Mouse (Mus musculus) liver, embryonic 13.5 days (tissue): ENCODE measurements at regions not wholly inside any gene's neighbourhood (a gene's known extent, or its start where the extent isn't known, plus 50 kb on each side); places are given as distances from the start of the nearest gene placed in this dataset.
"Not testable (repeated sequence)": the region's sequence is repeated elsewhere in the genome, so short reads cannot be mapped to it uniquely, and the experiment has no call there.

Source experiments
- ATAC-seq: fragments of 200-750 bp; cut with Nextera tagmentation; 2 replicates; pipeline ENCODE4 v1.8.0; 2017; ENCODE audit warnings: low read depth, mild to moderate bottlenecking, moderate number of reproducible peaks, moderate library complexity
- DNase-seq: peaks from one replicate; pipeline ENCODE4 v3.0.0; 2022
- H3K27ac ChIP-seq: fragments of 300-500 bp; sonication (generic); 2 replicates; pipeline ENCODE4 v1.5.1; 2015; ENCODE audit warnings: moderate library complexity, mild to moderate bottlenecking, inconsistent platforms
- H3K27me3 ChIP-seq: fragments of 300-500 bp; sonication (generic); 2 replicates; pipeline ENCODE4 v1.6.1; 2015; ENCODE audit warnings: mild to moderate bottlenecking, inconsistent platforms
- H3K36me3 ChIP-seq: fragments of 300-500 bp; sonication (generic); 2 replicates; pipeline ENCODE4 v1.6.1; 2015; ENCODE audit warnings: mild to moderate bottlenecking, inconsistent platforms
- H3K4me1 ChIP-seq: fragments of 300-500 bp; sonication (generic); replicated peaks from 2 replicates; pipeline ENCODE4 v1.6.1; 2015; ENCODE audit warnings: inconsistent platforms
- H3K4me2 ChIP-seq: fragments of 300-500 bp; sonication (generic); 2 replicates; pipeline ENCODE4 v1.6.1; 2015; ENCODE audit warnings: inconsistent platforms, mild to moderate bottlenecking, moderate library complexity
- H3K4me3 ChIP-seq: fragments of 300-500 bp; sonication (generic); replicated peaks from 2 replicates; pipeline ENCODE4 v1.5.1; 2015; ENCODE audit warnings: mild to moderate bottlenecking, inconsistent platforms
- H3K9ac ChIP-seq: fragments of 300-500 bp; sonication (generic); 2 replicates; pipeline ENCODE4 v1.6.1; 2015; ENCODE audit warnings: mild to moderate bottlenecking, inconsistent platforms
- H3K9me3 ChIP-seq: fragments of 300-500 bp; sonication (generic); replicated peaks from 2 replicates; pipeline ENCODE4 v1.6.1; 2016; ENCODE audit warnings: inconsistent platforms
- WGBS: fragments of 180-500 bp; shearing (Covaris S2); methylation state at CpG from one replicate; pipeline ENCODE4 v1.1.7; 2015; ENCODE audit not compliant: insufficient replicate concordance; 5-methylcytosine and 5-hydroxymethylcytosine counted together

GRCm38 (mm10) chr4:8462414-8462813 is 223.6 kb upstream of the Car8 start:
- not testable (repeated sequence) for H3K36me3 ChIP-seq, H3K27me3 ChIP-seq, DNase-seq, H3K27ac ChIP-seq, ATAC-seq, H3K9ac ChIP-seq, H3K4me1 ChIP-seq, H3K4me2 ChIP-seq, H3K9me3 ChIP-seq, H3K4me3 ChIP-seq
- WGBS: 80% methylated on average over 6 of the region's 6 CpGs

GRCm38 (mm10) chr4:8454346-8454745 is 215.5 kb upstream of the Car8 start:
- DNase-seq (no peak), ATAC-seq (no peak)
- Histone ChIP-seq H3K36me3 (no peaks in the 10 kb centered on the region), H3K9me3 (no peaks in the 10 kb centered on the region), H3K4me1 (no peaks in the 10 kb centered on the region), H3K27ac (no peak overlapping the region), H3K4me2 (no peak overlapping the region), H3K9ac (no peak overlapping the region), H3K27me3 (no peaks in the 10 kb centered on the region), H3K4me3 (no peak overlapping the region)
- WGBS: 61% methylated on average over 2 of the region's 2 CpGs

- H3K4me2 ChIP-seq: no peak overlapping the region
- DNase-seq (no peak), ATAC-seq (no peak)
- WGBS: 26% methylated on average over 2 of the region's 2 CpGs
- H3K27ac ChIP-seq: no peak overlapping the region
- no peak overlapping the region for H3K9ac ChIP-seq
- no peaks in the 10 kb centered on the region for H3K36me3 ChIP-seq
- no peaks in the 10 kb centered on the region for H3K4me1 ChIP-seq
- no peak overlapping the region for H3K4me3 ChIP-seq
- no peaks in the 10 kb centered on the region for H3K27me3 ChIP-seq
- no peaks in the 10 kb centered on the region for H3K9me3 ChIP-seq
Measured at GRCm38 (mm10) chr4:8432393-8432792, 193.6 kb upstream of the Car8 start.

DNA sequence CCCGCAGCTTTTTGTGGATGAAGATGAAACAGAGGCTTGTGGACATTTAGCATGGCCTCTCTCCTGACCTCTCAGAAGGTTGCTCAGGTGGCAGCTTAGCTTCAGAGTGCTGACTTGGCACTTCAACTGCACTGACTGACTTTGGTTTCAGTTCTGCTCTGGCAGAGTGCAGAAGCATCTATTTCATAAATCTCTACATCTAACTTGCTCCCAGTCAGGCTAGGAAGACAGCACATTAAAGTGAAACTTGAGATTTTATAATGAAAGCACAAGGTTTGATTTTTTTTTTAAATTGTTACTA is 192.1 kb upstream of the Car8 start:
- Histone ChIP-seq H3K4me1 (no peaks in the 10 kb centered on the region), H3K4me3 (no peak overlapping the region), H3K9ac (no peak overlapping the region), H3K36me3 (no peaks in the 10 kb centered on the region), H3K4me2 (no peak overlapping the region), H3K9me3 (no peaks in the 10 kb centered on the region), H3K27ac (no peak overlapping the region), H3K27me3 (no peaks in the 10 kb centered on the region)
- DNase-seq (no peak), ATAC-seq (no peak)
- WGBS: 24% methylated on average over 1 of the region's 1 CpGs

GRCm38 (mm10) chr4:8430269-8431031 is 191.6 kb upstream of the Car8 start:
- Histone ChIP-seq H3K9me3 (no peaks in the 10 kb centered on the region), H3K36me3 (no peaks in the 10 kb centered on the region), H3K27ac (no peak overlapping the region), H3K4me3 (no peak overlapping the region), H3K27me3 (no peaks in the 10 kb centered on the region), H3K4me2 (no peak overlapping the region), H3K9ac (no peak overlapping the region), H3K4me1 (no peaks in the 10 kb centered on the region)
- 68% methylated on average over 4 of the region's 4 CpGs for WGBS
- no peak for DNase-seq
- ATAC-seq: no peak

DNA sequence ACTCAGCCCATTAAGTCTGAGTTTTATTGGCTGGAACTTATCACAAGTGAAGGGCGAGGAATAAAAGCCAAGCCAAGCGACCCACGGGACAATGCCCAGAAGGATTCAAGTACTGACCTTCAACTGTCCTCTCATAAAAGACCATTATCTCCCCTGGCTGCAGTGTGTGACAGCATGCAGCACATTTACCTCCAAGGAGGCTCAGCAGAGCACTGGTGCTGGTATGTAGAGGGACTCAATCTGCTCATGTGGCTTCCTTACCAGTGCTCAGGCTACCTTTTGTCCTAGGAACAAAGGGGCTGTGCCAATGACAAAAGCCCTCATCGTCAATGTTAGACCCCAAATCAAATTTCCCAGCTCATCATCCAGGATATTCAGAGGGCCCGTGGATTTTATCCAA is 190.9 kb upstream of the Car8 start:
- no peaks in the 10 kb centered on the region for H3K36me3 ChIP-seq
- H3K4me1 ChIP-seq: no peaks in the 10 kb centered on the region
- no peaks in the 10 kb centered on the region for H3K9me3 ChIP-seq
- H3K4me2 ChIP-seq: no peak overlapping the region
- ATAC-seq: no peak
- H3K27me3 ChIP-seq: no peaks in the 10 kb centered on the region
- WGBS: 50% methylated on average over 5 of the region's 5 CpGs
- DNase-seq: no peak
- H3K27ac ChIP-seq: no peak overlapping the region
- no peak overlapping the region for H3K9ac ChIP-seq
- H3K4me3 ChIP-seq: no peak overlapping the region

- H3K27me3 ChIP-seq: no peaks in the 10 kb centered on the region
- H3K9ac ChIP-seq: no peak overlapping the region
- H3K9me3 ChIP-seq: no peaks in the 10 kb centered on the region
- no peak overlapping the region for H3K4me3 ChIP-seq
- H3K4me2 ChIP-seq: no peak overlapping the region
- ATAC-seq: no peak
- no peaks in the 10 kb centered on the region for H3K36me3 ChIP-seq
- H3K27ac ChIP-seq: no peak overlapping the region
- DNase-seq: no peak
- WGBS: 71% methylated on average over 11 of the region's 11 CpGs
- no peaks in the 10 kb centered on the region for H3K4me1 ChIP-seq
Measured at GRCm38 (mm10) chr4:8428629-8429523, 190.0 kb upstream of the Car8 start.

DNA sequence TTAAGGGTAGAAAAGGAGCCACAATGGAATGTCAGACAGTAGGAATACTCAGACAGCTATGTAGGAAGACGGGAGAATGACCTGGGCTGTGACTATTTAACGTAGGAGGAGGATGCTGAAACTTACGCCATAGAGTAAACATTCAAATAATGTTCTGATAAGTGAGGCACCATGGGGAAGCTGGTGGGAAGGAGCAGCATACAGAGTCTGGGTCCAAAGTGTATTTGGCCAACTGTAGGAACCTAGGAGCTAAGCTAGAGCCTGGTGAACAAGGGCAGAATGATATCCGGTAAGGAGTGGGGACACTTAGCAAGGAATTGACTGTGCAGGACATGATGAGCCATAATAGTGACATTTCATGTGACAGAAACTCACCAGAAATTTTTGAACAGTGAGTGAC is 189.0 kb upstream of the Car8 start:
- no peaks in the 10 kb centered on the region for H3K9me3 ChIP-seq
- H3K4me1 ChIP-seq: no peaks in the 10 kb centered on the region
- no peak overlapping the region for H3K9ac ChIP-seq
- H3K4me2 ChIP-seq: no peak overlapping the region
- DNase-seq (no peak), ATAC-seq (peak; percentile 23; the same call in 1 of the 2 replicates)
- H3K27me3 ChIP-seq: no peaks in the 10 kb centered on the region
- no peaks in the 10 kb centered on the region for H3K36me3 ChIP-seq
- 54% methylated on average over 4 of the region's 4 CpGs for WGBS
- no peak overlapping the region for H3K4me3 ChIP-seq
- no peak overlapping the region for H3K27ac ChIP-seq

DNA sequence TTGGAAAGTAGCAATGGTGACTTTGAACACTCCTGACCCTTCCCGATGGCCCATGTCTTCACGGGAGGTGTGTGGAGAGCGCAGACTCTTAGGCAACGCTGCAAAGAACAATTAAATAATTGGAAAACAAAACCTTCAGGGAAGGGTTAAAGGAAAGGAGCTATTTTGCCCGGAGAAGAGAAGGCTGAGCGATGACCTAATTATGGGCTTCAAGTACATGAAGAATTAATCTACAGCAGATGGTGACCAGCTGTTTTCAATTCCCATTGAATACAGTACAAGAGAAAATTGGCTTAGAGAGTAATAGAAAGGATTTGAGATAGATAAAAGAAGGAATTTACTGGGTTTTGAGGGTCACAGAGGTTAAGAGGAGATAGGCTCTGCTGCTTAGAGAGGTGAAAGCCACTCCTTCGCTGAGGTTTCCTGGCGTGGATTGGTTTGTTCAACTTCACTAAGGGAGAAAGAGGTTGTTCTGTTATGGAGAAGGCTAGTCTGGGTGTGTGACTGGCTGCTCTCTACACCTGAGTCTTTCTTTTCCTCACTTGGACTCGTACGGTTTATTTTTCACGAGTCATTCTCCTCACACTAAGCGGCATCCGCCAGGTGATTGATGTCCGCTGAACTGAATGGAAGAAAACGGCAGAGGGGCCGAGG is 184.7 kb upstream of the Car8 start:
- no peak for ATAC-seq
- H3K4me2 ChIP-seq: no peak overlapping the region

GRCm38 (mm10) chr4:8421285-8421684 is 182.4 kb upstream of the Car8 start:
- WGBS: 76% methylated on average over 6 of the region's 6 CpGs
- Histone ChIP-seq H3K4me3 (no peak overlapping the region), H3K36me3 (no peaks in the 10 kb centered on the region), H3K9me3 (no peaks in the 10 kb centered on the region), H3K9ac (no peak overlapping the region), H3K27ac (no peak overlapping the region), H3K4me2 (no peak overlapping the region), H3K27me3 (no peaks in the 10 kb centered on the region), H3K4me1 (no peaks in the 10 kb centered on the region)
- DNase-seq (no peak), ATAC-seq (no peak)

More for the DNA sequence above, 184.7 kb upstream of the Car8 start:
- WGBS: 69% methylated on average over 16 of the region's 16 CpGs
- Histone ChIP-seq H3K36me3 (no peaks in the 10 kb centered on the region), H3K9me3 (no peaks in the 10 kb centered on the region), H3K27ac (no peak overlapping the region), H3K27me3 (no peaks in the 10 kb centered on the region), H3K4me1 (no peaks in the 10 kb centered on the region), H3K4me3 (no peak overlapping the region), H3K9ac (no peak overlapping the region)
- DNase-seq: no peak

- no peaks in the 10 kb centered on the region for H3K9me3 ChIP-seq
- no peaks in the 10 kb centered on the region for H3K4me1 ChIP-seq
- no peak overlapping the region for H3K9ac ChIP-seq
- H3K4me3 ChIP-seq: no peak overlapping the region
- H3K36me3 ChIP-seq: no peaks in the 10 kb centered on the region
- WGBS: 17% methylated on average over 1 of the region's 1 CpGs
- H3K27me3 ChIP-seq: no peaks in the 10 kb centered on the region
- DNase-seq (no peak), ATAC-seq (no peak)
- no peak overlapping the region for H3K4me2 ChIP-seq
- no peak overlapping the region for H3K27ac ChIP-seq
Measured at GRCm38 (mm10) chr4:8418374-8419031, 179.7 kb upstream of the Car8 start.
